Comparison of ENCODE assay signal across 19 mouse cellular contexts in genomic region chr4:93486455-93486854, GRCm38 (mm10).
"Had no signal": no experiment of that assay in that cellular context is flagged by ENCODE, and none has a peak within 500 bp of the region (broad histone marks: within the 10 kb centered on the region; RNA-seq: fewer than 3 reads in every experiment).

No protein-coding gene starts in this region.

- DNase-seq: liver, embryonic 13.5 days; liver, postnatal 0 days; lung, adult 2 months; lung, postnatal 14 days; midbrain, embryonic 14.5 days; right cerebral cortex, postnatal 14 days; thymus, adult 2 months; thymus, postnatal 25 days; thymus, postnatal 4 days had no signal

- ATAC-seq: liver, postnatal 0 days; lung, postnatal 0 days; midbrain, embryonic 16.5 days had no signal

- H3K36me3 ChIP-seq: liver, embryonic 13.5 days; liver, embryonic 15.5 days; lung, embryonic 15.5 days; neural tube, embryonic 12.5 days; stomach, embryonic 15.5 days had no signal

- H3K4me1 ChIP-seq: liver, embryonic 13.5 days; lung, embryonic 15.5 days; neural tube, embryonic 12.5 days; stomach, embryonic 15.5 days had no signal

- H3K4me3 ChIP-seq: liver, embryonic 13.5 days; liver, embryonic 15.5 days; lung, embryonic 15.5 days; megakaryocyte, embryonic 14.5 days; neural tube, embryonic 12.5 days; stomach, embryonic 15.5 days had no signal

- H3K9me3 ChIP-seq: liver, embryonic 13.5 days; liver, embryonic 15.5 days; lung, embryonic 15.5 days; megakaryocyte, embryonic 14.5 days; neural tube, embryonic 12.5 days; stomach, embryonic 15.5 days had no signal

- H3K4me2 ChIP-seq: liver, embryonic 13.5 days; liver, embryonic 15.5 days; lung, embryonic 15.5 days; midbrain, embryonic 11.5 days; neural tube, embryonic 12.5 days; stomach, embryonic 15.5 days had no signal

- H3K9ac ChIP-seq: liver, embryonic 13.5 days; liver, embryonic 15.5 days; liver, postnatal 0 days; lung, embryonic 15.5 days; neural tube, embryonic 12.5 days; stomach, embryonic 15.5 days had no signal

- H3K27me3 ChIP-seq: liver, embryonic 13.5 days; liver, embryonic 15.5 days; lung, embryonic 15.5 days; megakaryocyte, embryonic 14.5 days; neural tube, embryonic 12.5 days; stomach, embryonic 15.5 days had no signal

- H3K27ac ChIP-seq: liver, embryonic 13.5 days; liver, embryonic 15.5 days; lung, embryonic 15.5 days; macrophage; neural tube, embryonic 12.5 days; stomach, embryonic 15.5 days; stomach, postnatal 0 days had no signal
